Mouse (Mus musculus) left cerebral cortex, adult 18-20 months (tissue): ENCODE measurements around the gene Dcaf6. TPM values are rescaled to one million over a fixed set of nuclear protein-coding genes. Genes with fewer than 3 reads are reported as not detected.

ENCODE experiments used
- total RNA-seq, 2 experiments: library from RNA; stranded (reverse); gene quantifications; 2 replicates each; pipeline ENCODE4 v1.2.3; 2021

The Dcaf6 gene
- total RNA-seq, 2 experiments from 2014 or later, result 88.5 to 93.5 TPM

Other genes starting within 250 kb of the Dcaf6 start
- gene Tiprl, start 223.5 kb downstream of the Dcaf6 start, total RNA-seq, result 10 to 100 TPM; 52.9 to 64.1 TPM
- 1 to 10 TPM; 6.9 to 9.8 TPM for gene Gpr161, start 164.7 kb downstream of the Dcaf6 start, total RNA-seq
- 100 to 1,000 TPM; 121 to 124 TPM for gene Mpc2, start 162 bp upstream of the Dcaf6 start, total RNA-seq
- gene Adcy10, start 24.7 kb upstream of the Dcaf6 start, total RNA-seq, result under 1 TPM; 0.05 to 0.33 TPM
- 10 to 100 TPM; 22.7 to 27.6 TPM for gene Mpzl1, start 174.1 kb upstream of the Dcaf6 start, total RNA-seq
- 1 to 10 TPM; 6.0 to 7.2 TPM for gene Rcsd1, start 249.3 kb upstream of the Dcaf6 start, total RNA-seq